Mouse (Mus musculus) cerebellum, adult 18-20 months (tissue): ENCODE measurements around the gene Atp11b.
A peak's percentile ranks its signal among the peaks of the same experiment; 100 is the strongest.

ENCODE experiments used
- DNase-seq, 2 experiments: peaks; one replicate each; pipeline ENCODE4 v3.0.0; 2021

Atp11b gene

GRCm38 (mm10) chr3:35753825-35754767 lies at the start of gene Atp11b:
Atp11b (plus strand) TSS chr3:35754106.
- DNase-seq, result peak; percentile 77 to 89

GRCm38 (mm10) chr3:35704328-35704613 lies 49.6 kb upstream of the Atp11b start:
- DNase-seq, result no peak

DNA sequence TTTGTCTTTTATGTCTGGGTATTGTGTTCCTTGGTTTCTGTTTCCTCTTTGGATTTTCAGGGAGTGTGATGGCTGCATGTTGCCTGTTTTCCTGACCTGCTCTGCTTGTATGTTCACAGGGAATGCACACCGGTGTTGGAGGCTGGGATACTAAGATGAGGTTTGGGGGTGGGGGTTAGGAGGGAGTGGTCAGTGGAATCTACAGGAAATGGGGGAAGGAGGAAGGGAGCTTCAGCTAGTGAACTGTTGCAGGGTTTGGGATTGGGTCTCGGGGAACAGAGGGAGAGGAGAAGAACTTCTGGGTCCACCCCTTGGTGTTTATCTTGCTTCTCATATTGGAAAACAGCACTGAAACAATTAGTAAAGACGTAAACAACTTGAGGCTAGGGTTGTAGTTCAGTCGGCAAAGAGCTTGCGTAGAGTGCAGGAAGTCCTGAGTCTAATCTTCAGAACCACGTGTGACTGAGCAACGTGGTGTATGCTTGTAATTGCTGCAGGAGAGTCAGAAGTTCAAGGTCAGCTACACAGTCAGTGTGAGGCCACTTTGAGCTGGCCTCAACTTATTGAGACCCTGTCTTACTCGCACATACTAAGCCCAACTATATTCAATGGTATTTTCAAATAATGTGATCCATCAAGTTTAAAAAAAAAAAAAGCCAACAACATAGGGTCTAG lies 34.2 kb upstream of the Atp11b start:
- DNase-seq, result no peak

DNA sequence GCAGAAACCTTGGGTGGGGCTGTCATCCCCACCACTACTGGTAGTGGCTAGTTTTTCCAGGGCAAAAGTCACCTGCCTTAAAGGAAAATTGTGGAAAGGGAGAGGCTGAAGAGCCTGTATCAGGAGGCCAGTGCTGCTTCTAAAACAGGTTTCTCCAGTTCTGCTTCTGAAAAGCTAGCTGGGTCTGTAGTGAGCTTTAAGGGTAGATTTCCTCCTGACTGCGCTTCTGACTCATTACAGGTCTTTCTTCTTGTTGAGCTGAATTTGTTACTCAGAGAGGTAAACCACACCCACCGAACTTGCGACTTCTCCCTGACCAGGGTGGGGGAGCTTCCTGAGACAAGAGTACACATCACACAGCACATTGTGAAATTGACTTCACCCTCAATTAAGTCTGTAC lies 33.1 kb upstream of the Atp11b start:
- no peak for DNase-seq

GRCm38 (mm10) chr3:35721818-35722446 lies 32.0 kb upstream of the Atp11b start:
- no peak for DNase-seq

DNA sequence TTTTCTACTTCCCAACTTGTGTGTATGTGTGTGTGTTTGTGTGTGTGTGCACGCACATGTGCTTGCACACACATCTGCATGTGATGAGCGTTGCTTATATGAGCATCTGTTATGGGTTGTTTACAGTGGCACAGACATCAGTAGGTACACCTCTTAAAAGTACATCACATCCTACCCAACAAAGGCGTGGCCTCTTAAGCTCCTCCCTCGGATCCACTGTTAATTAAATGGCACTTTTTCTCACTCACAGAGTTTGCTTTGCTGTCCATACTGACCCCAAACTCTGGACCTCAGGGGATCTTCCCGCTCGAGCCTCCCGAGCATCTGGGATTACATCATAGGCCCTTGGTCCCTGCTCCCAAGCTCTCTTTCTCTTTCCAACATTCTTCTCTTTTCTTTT lies 31.1 kb upstream of the Atp11b start:
- no peak for DNase-seq

DNA sequence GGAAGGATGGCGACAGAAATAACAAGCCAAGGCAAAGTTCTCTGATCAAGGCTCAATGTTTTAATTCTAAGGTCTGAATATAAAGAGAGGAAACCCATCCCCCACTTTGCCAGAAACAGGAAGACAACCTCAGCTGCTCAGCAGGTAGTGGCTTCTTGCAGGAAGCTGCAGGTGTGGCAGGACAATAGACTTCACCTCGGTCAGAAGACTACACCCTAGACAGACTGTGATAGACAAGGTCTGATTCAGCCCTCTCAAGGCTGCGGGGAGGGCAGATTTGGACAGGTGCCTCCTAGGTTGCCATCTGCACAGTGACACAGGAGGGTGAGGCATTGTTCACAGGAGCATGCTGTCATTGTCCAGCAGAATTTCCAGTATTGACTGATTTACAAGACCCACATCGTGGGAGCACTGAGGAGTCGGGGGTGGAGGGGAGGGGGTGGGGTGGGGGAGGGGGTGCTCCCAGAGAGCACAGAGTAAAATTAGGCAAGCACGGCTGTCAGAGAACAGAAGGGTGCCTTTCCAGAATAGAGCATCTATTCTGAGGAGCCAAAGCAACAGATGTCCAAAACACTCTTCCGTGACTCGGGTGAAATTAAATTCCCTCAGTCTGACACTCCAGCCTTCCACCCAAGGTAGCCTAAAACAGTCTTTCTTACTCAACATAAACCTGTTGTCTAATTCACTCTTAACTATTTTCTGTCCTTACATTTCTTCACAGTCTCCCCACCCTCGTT lies 30.2 kb upstream of the Atp11b start:
- peak; percentile 48 to 67 for DNase-seq

- DNase-seq, result no peak
These were observed 28.8 kb upstream of the Atp11b start for GRCm38 (mm10) chr3:35725096-35725495.

DNA sequence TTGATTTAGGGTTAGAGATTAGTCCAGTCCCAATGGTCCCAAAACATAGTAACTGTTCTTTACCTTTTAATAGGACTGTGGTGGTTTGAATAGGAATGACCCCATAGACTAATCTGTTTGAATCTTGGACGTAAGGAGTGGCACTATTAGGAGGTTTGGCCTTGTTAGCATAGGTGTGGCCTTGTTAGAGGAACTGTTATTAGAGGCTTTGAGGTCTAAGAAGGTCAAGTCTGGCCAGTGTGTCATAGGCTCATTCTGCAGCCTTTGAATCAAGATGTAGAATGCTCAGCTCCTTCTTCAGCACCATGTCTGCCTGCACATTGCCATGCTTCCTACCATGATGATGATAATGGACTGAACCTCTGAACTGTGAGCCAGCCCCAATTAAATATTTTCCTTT lies 27.0 kb upstream of the Atp11b start:
- DNase-seq, result no peak

- DNase-seq, result no peak
These were observed 24.4 kb upstream of the Atp11b start for GRCm38 (mm10) chr3:35729490-35729889.

- no peak for DNase-seq
These were observed 21.7 kb upstream of the Atp11b start for GRCm38 (mm10) chr3:35731981-35732777.

- no peak for DNase-seq
These were observed 21.1 kb upstream of the Atp11b start for GRCm38 (mm10) chr3:35732778-35733147.

GRCm38 (mm10) chr3:35734509-35734908 lies 19.4 kb upstream of the Atp11b start:
- no peak for DNase-seq

- DNase-seq, result no peak
These were observed 15.8 kb upstream of the Atp11b start for GRCm38 (mm10) chr3:35738071-35738470.

DNA sequence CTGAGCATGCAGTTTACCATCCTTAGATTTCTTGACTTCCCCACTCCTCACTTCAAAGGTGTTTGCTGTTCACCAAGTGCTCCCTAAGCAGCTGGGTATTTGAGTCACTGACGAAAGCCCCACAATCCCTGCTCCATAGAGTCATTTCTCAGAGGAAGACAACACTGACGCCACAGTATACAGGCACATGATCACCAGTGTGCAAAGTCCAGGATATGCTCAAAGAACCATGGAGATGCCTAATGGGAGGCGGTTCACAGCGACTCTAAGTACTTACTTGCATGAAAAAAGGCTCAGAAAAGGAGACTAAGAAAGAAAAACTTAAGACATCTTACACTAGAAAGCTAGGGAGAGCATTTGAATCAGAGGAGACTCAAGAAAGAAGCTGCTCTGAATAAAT lies 8.9 kb upstream of the Atp11b start:
- DNase-seq, result no peak

DNA sequence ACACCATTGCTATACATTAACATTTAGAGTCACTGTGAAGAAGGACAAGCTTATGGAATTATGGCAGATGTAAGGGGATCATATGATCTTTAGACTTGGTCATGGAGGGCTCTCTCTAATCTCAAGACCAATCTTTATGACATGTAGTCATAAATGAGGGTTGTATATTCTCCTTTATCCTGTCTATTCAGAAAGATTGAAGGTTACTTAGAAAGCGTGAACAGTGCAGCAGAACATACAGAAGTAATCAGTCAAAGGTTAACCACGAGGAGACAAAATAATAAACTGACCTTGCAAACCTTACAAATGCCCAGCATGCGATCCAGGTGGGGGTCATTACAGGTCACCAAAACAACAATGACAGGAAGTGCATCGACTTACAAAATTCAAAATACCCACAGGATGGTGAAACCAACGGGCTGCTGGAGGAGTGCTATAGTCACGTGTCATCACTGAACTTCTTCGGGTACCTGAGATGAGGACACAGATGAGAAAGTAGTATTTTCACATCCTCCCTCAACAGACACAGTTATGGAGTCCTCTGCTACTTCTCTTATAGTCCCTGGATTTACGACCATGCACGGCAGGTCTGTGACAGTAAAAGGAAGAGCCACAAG lies 7.0 kb upstream of the Atp11b start:
- no peak for DNase-seq

DNA sequence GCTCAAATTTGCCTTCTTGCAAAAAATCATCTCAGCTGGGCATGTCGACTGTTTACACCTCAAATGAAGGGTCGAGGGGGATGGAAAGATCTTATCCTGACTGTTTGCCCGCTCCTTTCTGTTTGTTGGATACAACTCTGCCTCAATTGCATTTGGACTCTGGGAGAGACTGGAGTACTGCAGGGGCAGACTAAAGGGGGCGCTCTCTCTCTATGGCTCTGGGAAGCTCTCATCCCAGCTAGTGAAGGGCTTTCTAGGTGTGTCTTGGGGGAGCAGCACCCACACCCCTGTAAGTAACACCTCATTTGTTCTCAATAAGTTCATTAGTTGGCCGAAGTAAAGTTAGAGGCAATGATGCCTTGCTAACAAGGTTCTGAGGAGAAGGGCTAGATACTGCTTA lies 3.6 kb upstream of the Atp11b start:
- peak in 1 of 2 experiments; percentile 14 for DNase-seq

GRCm38 (mm10) chr3:35751724-35752123 lies 2.2 kb upstream of the Atp11b start:
- DNase-seq, result no peak

DNA sequence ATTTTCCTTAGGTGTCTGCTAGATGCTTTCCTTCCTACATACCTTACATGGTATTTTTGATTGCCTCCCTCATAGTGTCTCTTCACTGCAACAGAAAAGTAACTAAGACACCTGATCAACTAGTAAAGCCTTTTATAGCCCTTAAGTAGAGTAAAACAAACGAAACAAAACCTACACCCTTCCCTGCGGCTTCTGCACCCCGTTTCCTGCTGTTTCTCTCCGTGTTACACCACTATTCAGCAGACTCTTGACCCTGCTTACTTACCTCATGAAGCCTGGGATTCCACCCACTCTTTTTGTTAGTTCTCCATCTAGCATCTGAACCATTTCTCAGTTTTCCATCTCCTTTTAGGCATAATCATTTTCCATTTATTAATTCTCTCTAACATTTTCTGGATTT lies 8.8 kb downstream of the Atp11b start:
- no peak for DNase-seq

- peak; percentile 71 to 79 for DNase-seq
These were observed 11.0 kb downstream of the Atp11b start for GRCm38 (mm10) chr3:35764637-35765617.

- peak in 1 of 2 experiments; percentile 18 for DNase-seq
These were observed 25.8 kb downstream of the Atp11b start for GRCm38 (mm10) chr3:35779748-35780147.
